In the genomic region with DNA sequence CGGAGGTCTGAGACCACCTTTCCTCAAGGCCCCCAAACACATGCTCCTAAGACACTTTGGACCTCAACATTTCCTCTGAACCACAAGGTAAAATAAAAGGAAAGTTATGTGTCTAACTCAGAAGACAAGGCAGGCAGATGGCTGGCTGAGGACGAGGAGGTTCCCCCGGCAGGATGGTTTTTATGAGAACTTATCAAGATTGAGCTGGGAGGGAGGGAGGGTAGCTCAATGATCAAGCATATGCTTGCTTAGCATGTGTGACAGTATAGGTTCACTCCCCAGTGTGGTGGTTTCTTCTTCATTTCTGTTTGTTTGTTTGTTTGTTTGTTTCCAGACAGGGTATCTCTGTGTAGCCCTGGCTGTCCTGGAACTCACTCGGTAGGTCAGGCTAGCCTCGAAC, we compare ENCODE assay signal across 27 mouse cellular contexts.
"Had no signal": no experiment of that assay in that cellular context is flagged by ENCODE, and none has a peak within 500 bp of the region (broad histone marks: within the 10 kb centered on the region; RNA-seq: fewer than 3 reads in every experiment).

No protein-coding gene starts in this region.

- H3K27me3 ChIP-seq: embryonic facial prominence, embryonic 12.5 days; embryonic facial prominence, embryonic 13.5 days; embryonic facial prominence, embryonic 15.5 days; forebrain, embryonic 12.5 days; forebrain, embryonic 13.5 days; forebrain, embryonic 15.5 days had no signal

- H3K4me3 ChIP-seq: embryonic facial prominence, embryonic 10.5 days; embryonic facial prominence, embryonic 12.5 days; embryonic facial prominence, embryonic 13.5 days; embryonic facial prominence, embryonic 15.5 days; erythroblast, embryonic 14.5 days; forebrain, embryonic 10.5 days; forebrain, embryonic 12.5 days; forebrain, embryonic 13.5 days; forebrain, embryonic 15.5 days; gastrocnemius, adult 2 months; heart, adult 2 months had no signal

- H3K9ac ChIP-seq: embryonic facial prominence, embryonic 12.5 days; embryonic facial prominence, embryonic 13.5 days; embryonic facial prominence, embryonic 15.5 days; forebrain, embryonic 12.5 days; forebrain, embryonic 13.5 days; forebrain, embryonic 15.5 days; forebrain, postnatal 0 days had no signal

- ATAC-seq: forebrain, embryonic 13.5 days; forebrain, embryonic 14.5 days; forebrain, embryonic 15.5 days; forebrain, postnatal 0 days had no signal

- H3K9me3 ChIP-seq: embryonic facial prominence, embryonic 10.5 days; embryonic facial prominence, embryonic 12.5 days; embryonic facial prominence, embryonic 13.5 days; embryonic facial prominence, embryonic 15.5 days; forebrain, embryonic 10.5 days; forebrain, embryonic 12.5 days; forebrain, embryonic 13.5 days; forebrain, embryonic 15.5 days had no signal

- H3K27ac ChIP-seq: embryonic facial prominence, embryonic 10.5 days; embryonic facial prominence, embryonic 12.5 days; embryonic facial prominence, embryonic 13.5 days; embryonic facial prominence, embryonic 15.5 days; forebrain, embryonic 10.5 days; forebrain, embryonic 12.5 days; forebrain, embryonic 13.5 days; forebrain, embryonic 15.5 days; heart, adult 2 months had no signal

- H3K36me3 ChIP-seq: embryonic facial prominence, embryonic 15.5 days; forebrain, embryonic 15.5 days had no signal

- H3K4me2 ChIP-seq: embryonic facial prominence, embryonic 12.5 days; embryonic facial prominence, embryonic 13.5 days; embryonic facial prominence, embryonic 15.5 days; forebrain, embryonic 12.5 days; forebrain, embryonic 13.5 days; forebrain, embryonic 15.5 days had no signal

- DNase-seq: cerebellum, adult 8-10 months; cerebellum, adult 9-10 months; cerebellum, adult 9-11 months; cerebellum, postnatal 10 days; cerebellum, postnatal 14 days; cerebellum, postnatal 25 days; cerebellum, postnatal 36 days; embryo, embryonic 11 days; forebrain, postnatal 0 days; gastrocnemius, postnatal 10 days; gastrocnemius, postnatal 14 days; gastrocnemius, postnatal 25 days; gastrocnemius, postnatal 36 days; heart, adult 11 months; heart, adult 18-20 months; heart, adult 2 months had no signal
